In genomic region chr2:154604156-154604555, GRCm38 (mm10) we compare ENCODE assay signal across 7 mouse cellular contexts. TPM values are rescaled to one million over a fixed set of nuclear protein-coding genes. Genes with fewer than 3 reads are reported as not detected.
DNase-seq lines count a peak whose midpoint lies in the region; ATAC-seq and TF ChIP-seq lines count a peak whose summit lies in the region.

No protein-coding gene starts in this region.

- no peak overlapping the region for H3K27ac ChIP-seq in ES-Bruce4 (ENCODE audit: insufficient read depth, low read length)
- H3K27ac ChIP-seq in hindbrain, embryonic 10.5 days, result no peak overlapping the region

- peak; percentile 4 for ATAC-seq in CD4-positive, CD25-positive, alpha-beta regulatory T cell, adult 4 months
- peak; percentile 12 for ATAC-seq in megakaryocyte-erythroid progenitor cell, adult 5-6 weeks (replicated peaks; ENCODE audit: low FRiP score, low TSS enrichment, poor library complexity, severe bottlenecking)

- DNase-seq in hindbrain, embryonic 10.5 days (ENCODE audit: low spot score), result no peak
- no peak for DNase-seq in ovary, postnatal 14 days (ENCODE audit: low spot score)
- no peak for DNase-seq in right cerebral cortex, postnatal 14 days
- no peak for DNase-seq in testis, postnatal 10 days (ENCODE audit: low spot score)

- H3K36me3 ChIP-seq in ES-Bruce4 (ENCODE audit: control insufficient read depth, insufficient read depth, low read length, poor library complexity, severe bottlenecking), result no peaks in the 10 kb centered on the region
- H3K36me3 ChIP-seq in hindbrain, embryonic 10.5 days, result no peaks in the 10 kb centered on the region

- H3K4me1 ChIP-seq in ES-Bruce4 (ENCODE audit: control insufficient read depth, insufficient read depth, low read length), result no peaks in the 10 kb centered on the region
- H3K4me1 ChIP-seq in hindbrain, embryonic 10.5 days (replicated peaks), result peaks cover 23% of the 10 kb centered on the region

- WGBS in hindbrain, embryonic 10.5 days, result 48% methylated on average over 7 of the region's 7 CpGs

- no peak for TF ChIP-seq EP300 in ES-Bruce4 (IDR thresholded peaks at IDR 0.05; ENCODE audit: insufficient read depth, low read depth, low read length)

- 0 out of 2 replicates have a peak overlapping the region, but pooled peaks have one; percentile 25 for H3K9ac ChIP-seq in ES-Bruce4 (ENCODE audit: low read depth, poor library complexity, severe bottlenecking)

- H3K27me3 ChIP-seq in ES-Bruce4 (ENCODE audit: control insufficient read depth, insufficient read depth, low read length, poor library complexity, severe bottlenecking), result no peaks in the 10 kb centered on the region
- 0 out of 2 replicates have a peak, but pooled peaks cover 5% of the 10 kb centered on the region for H3K27me3 ChIP-seq in hindbrain, embryonic 10.5 days (ENCODE audit: insufficient read depth, poor library complexity, severe bottlenecking)

- no peak for TF ChIP-seq CTCF in ES-Bruce4 (IDR thresholded peaks at IDR 0.05; ENCODE audit: low read depth, low read length)

- TF ChIP-seq POLR2A in ES-Bruce4 (IDR thresholded peaks at IDR 0.05; ENCODE audit: insufficient read depth, low read length), result no peak

- peak overlapping the region; percentile 22; the same call in 1 of the 2 replicates for H3K4me3 ChIP-seq in ES-Bruce4 (ENCODE audit: low read depth, low read length)
- peak overlapping the region; percentile 69 for H3K4me3 ChIP-seq in hindbrain, embryonic 10.5 days

- no peaks in the 10 kb centered on the region for H3K9me3 ChIP-seq in ES-Bruce4 (replicated peaks; ENCODE audit: control insufficient read depth, insufficient read depth, low read length, poor library complexity, severe bottlenecking)
- no peaks in the 10 kb centered on the region for H3K9me3 ChIP-seq in hindbrain, embryonic 10.5 days

RNA-seq across cellular contexts. Expression of gene Pxmp4, which starts 0.6 kb away (rescaled TPM):
- polyA plus RNA-seq in CD4-positive, CD25-positive, alpha-beta regulatory T cell, adult 4 months (2017; shearing (Covaris generic)), result 10 to 100 TPM; 15.4 to 20.9 TPM
- 8.3 and 9.5 TPM in 2 replicates for polyA plus RNA-seq in ES-Bruce4 (2011; ENCODE audit: insufficient read depth, insufficient read length, low read depth, missing spikeins)
- polyA plus RNA-seq in hindbrain, embryonic 10.5 days (2016; fragmentation: Nextera tagmentation; extraction: Ambion mirVana), result 14.5 and 16.9 TPM in 2 replicates
- 17.3 and 18.1 TPM in 2 replicates for total RNA-seq in megakaryocyte-erythroid progenitor cell, adult 5-6 weeks (2014; fragmentation: Nextera tagmentation)
- total RNA-seq in megakaryocyte-erythroid progenitor cell, adult 5-6 weeks (2017), result 9.1 and 12.4 TPM in 2 replicates

RNA-seq across cellular contexts. Expression of gene Zfp341, which starts 8.9 kb away (rescaled TPM):
- under 1 TPM; 0.39 to 0.93 TPM for polyA plus RNA-seq in CD4-positive, CD25-positive, alpha-beta regulatory T cell, adult 4 months (2017; shearing (Covaris generic))
- polyA plus RNA-seq in ES-Bruce4 (2011; ENCODE audit: insufficient read depth, insufficient read length, low read depth, missing spikeins), result 3.8 and 5.0 TPM in 2 replicates
- polyA plus RNA-seq in hindbrain, embryonic 10.5 days (2016; fragmentation: Nextera tagmentation; extraction: Ambion mirVana), result 1.3 and 1.4 TPM in 2 replicates
- total RNA-seq in megakaryocyte-erythroid progenitor cell, adult 5-6 weeks (2014; fragmentation: Nextera tagmentation), result 5.1 and 7.1 TPM in 2 replicates
- total RNA-seq in megakaryocyte-erythroid progenitor cell, adult 5-6 weeks (2017), result 0.30 and 1.1 TPM in 2 replicates

RNA-seq across cellular contexts. Expression of gene 4930519P11Rik, which starts 9.1 kb away (rescaled TPM):
- not detected for polyA plus RNA-seq in CD4-positive, CD25-positive, alpha-beta regulatory T cell, adult 4 months (2017; shearing (Covaris generic))
- polyA plus RNA-seq in ES-Bruce4 (2011; ENCODE audit: insufficient read depth, insufficient read length, low read depth, missing spikeins), result not detected in 2 replicates
- polyA plus RNA-seq in hindbrain, embryonic 10.5 days (2016; fragmentation: Nextera tagmentation; extraction: Ambion mirVana), result 0.36 TPM in 1 of 2 replicates, not detected in the other
- not detected in 2 replicates for total RNA-seq in megakaryocyte-erythroid progenitor cell, adult 5-6 weeks (2014; fragmentation: Nextera tagmentation)
- not detected in 2 replicates for total RNA-seq in megakaryocyte-erythroid progenitor cell, adult 5-6 weeks (2017)

RNA-seq across cellular contexts. Expression of gene E2f1, which starts 34.5 kb away (rescaled TPM):
- polyA plus RNA-seq in CD4-positive, CD25-positive, alpha-beta regulatory T cell, adult 4 months (2017; shearing (Covaris generic)), result 1 to 10 TPM in 1 of 2 experiments, under 1 TPM in 1; 0.42 to 1.5 TPM
- 27.0 and 28.0 TPM in 2 replicates for polyA plus RNA-seq in ES-Bruce4 (2011; ENCODE audit: insufficient read depth, insufficient read length, low read depth, missing spikeins)
- 41.4 and 43.8 TPM in 2 replicates for polyA plus RNA-seq in hindbrain, embryonic 10.5 days (2016; fragmentation: Nextera tagmentation; extraction: Ambion mirVana)
- 25.3 and 26.1 TPM in 2 replicates for total RNA-seq in megakaryocyte-erythroid progenitor cell, adult 5-6 weeks (2014; fragmentation: Nextera tagmentation)
- total RNA-seq in megakaryocyte-erythroid progenitor cell, adult 5-6 weeks (2017), result 7.0 and 7.8 TPM in 2 replicates

RNA-seq across cellular contexts. Expression of gene Necab3, which starts 45.5 kb away (rescaled TPM):
- under 1 TPM; 0.30 to 0.47 TPM for polyA plus RNA-seq in CD4-positive, CD25-positive, alpha-beta regulatory T cell, adult 4 months (2017; shearing (Covaris generic))
- polyA plus RNA-seq in ES-Bruce4 (2011; ENCODE audit: insufficient read depth, insufficient read length, low read depth, missing spikeins), result 4.0 and 5.1 TPM in 2 replicates
- 9.8 and 16.0 TPM in 2 replicates for polyA plus RNA-seq in hindbrain, embryonic 10.5 days (2016; fragmentation: Nextera tagmentation; extraction: Ambion mirVana)
- 3.1 and 6.1 TPM in 2 replicates for total RNA-seq in megakaryocyte-erythroid progenitor cell, adult 5-6 weeks (2014; fragmentation: Nextera tagmentation)
- 0.09 and 1.8 TPM in 2 replicates for total RNA-seq in megakaryocyte-erythroid progenitor cell, adult 5-6 weeks (2017)
